Mouse (Mus musculus): ENCODE results near the gene Ubtd1. TPM values are rescaled to one million over a fixed set of nuclear protein-coding genes. Genes with fewer than 3 reads are reported as not detected.

The Ubtd1 gene
- total and polyA plus RNA-seq, 3 experiments, result 3.4 to 5.8 (median 3.6) TPM

- H3K27ac ChIP-seq (ENCODE audit: insufficient read depth, low read depth), result no peak overlapping the region
- TF ChIP-seq SMC3 (IDR thresholded peaks at IDR 0.05; ENCODE audit: low read depth, low read length) (no peak), ZMIZ1 (IDR thresholded peaks at IDR 0.05; ENCODE audit: low read depth, low read length) (no peak), USF1 (IDR thresholded peaks at IDR 0.05; ENCODE audit: low read depth, low read length) (no peak), ZKSCAN1 (IDR thresholded peaks at IDR 0.05; ENCODE audit: borderline replicate concordance, low read depth, low read length) (no peak), CTCF (conservative IDR thresholded peaks at IDR 0.05 in 1 of 2, IDR thresholded peaks at IDR 0.05 in 1 of 2; ENCODE audit: low read depth in 2 of 2, low read length in 2 of 2) (no peak), ZC3H11A (IDR thresholded peaks at IDR 0.05; ENCODE audit: low read depth, low read length) (no peak), JUN (IDR thresholded peaks at IDR 0.05; ENCODE audit: insufficient read depth, low read depth, low read length) (no peak), E2F4 (IDR thresholded peaks at IDR 0.05; ENCODE audit: insufficient replicate concordance, low read depth, low read length) (no peak), BHLHE40 (IDR thresholded peaks at IDR 0.05; ENCODE audit: low read depth, low read length) (no peak), KAT2A (IDR thresholded peaks at IDR 0.05; ENCODE audit: insufficient replicate concordance, low read length) (no peak), TBP (conservative IDR thresholded peaks at IDR 0.05; ENCODE audit: low read depth, low read length) (no peak), MAZ (IDR thresholded peaks at IDR 0.05; ENCODE audit: low read depth, low read length) (no peak), UBTF (IDR thresholded peaks at IDR 0.05; ENCODE audit: low read depth, low read length) (no peak), EP300 (IDR thresholded peaks at IDR 0.05; ENCODE audit: low read length) (no peak), IRF4 (IDR thresholded peaks at IDR 0.05; ENCODE audit: low read depth, low read length) (no peak), MEF2A (IDR thresholded peaks at IDR 0.05; ENCODE audit: borderline replicate concordance, low read depth, low read length) (no peak), CHD1 (IDR thresholded peaks at IDR 0.05; ENCODE audit: low read depth, low read length) (no peak)
- H3K79me2 ChIP-seq (replicated peaks; ENCODE audit: control insufficient read depth, extremely low read depth, insufficient read depth, poor library complexity, severe bottlenecking), result no peaks in the 10 kb centered on the region
- no peak overlapping the region for H3K4me3 ChIP-seq (replicated peaks in 1 of 3; ENCODE audit: low read depth in 2 of 3, low read length in 2 of 3, poor library complexity in 1 of 3)
- dilution Hi-C loops (cut with MboI; ENCODE audit: extremely low pct_ligation_motif_present, extremely low pct_unique_long_range_greater_than_20kb, low sequenced_read_pairs) (no loop called here), in situ Hi-C loops (cut with MboI; ENCODE audit: low pct_ligation_motif_present, low pct_unique_long_range_greater_than_20kb, low sequenced_read_pairs) (loop anchor here (5.0 kb wide), 2 partner anchors 40 to 55 kb away; partner anchors contain the start of genes Exosc1 and Zdhhc16)
- no peaks in the 10 kb centered on the region for H3K36me3 ChIP-seq (replicated peaks in 1 of 2; ENCODE audit: control insufficient read depth in 1 of 2, insufficient read depth in 1 of 2, low read length in 1 of 2)
- peaks cover 0 to 8% of the 10 kb centered on the region in 2 experiments; a peak in 2 of 4 replicates for H3K4me1 ChIP-seq (ENCODE audit: control insufficient read depth in 1 of 2, insufficient read depth in 2 of 2)
- no peak for DNase-seq (ENCODE audit: extremely low read depth)
- H3K4me2 ChIP-seq (ENCODE audit: insufficient read depth, low read depth, poor library complexity, severe bottlenecking), result no peak overlapping the region
- no peaks in the 10 kb centered on the region for H3K9me3 ChIP-seq (replicated peaks; ENCODE audit: low read length)
- peaks cover 19% of the 10 kb centered on the region for H3K27me3 ChIP-seq (replicated peaks)
- H3K9ac ChIP-seq (ENCODE audit: insufficient read depth, low read depth), result no peak overlapping the region
Measured at GRCm38 (mm10) chr19:41987206-41987605, 5.6 kb downstream of the Ubtd1 start.

GRCm38 (mm10) chr19:41989810-41990209 lies 8.2 kb downstream of the Ubtd1 start:
- H3K79me2 ChIP-seq (replicated peaks; ENCODE audit: control insufficient read depth, extremely low read depth, insufficient read depth, poor library complexity, severe bottlenecking), result no peaks in the 10 kb centered on the region
- no peaks in the 10 kb centered on the region for H3K36me3 ChIP-seq (replicated peaks in 1 of 2; ENCODE audit: control insufficient read depth in 1 of 2, insufficient read depth in 1 of 2, low read length in 1 of 2)
- dilution Hi-C loops (cut with MboI; ENCODE audit: extremely low pct_ligation_motif_present, extremely low pct_unique_long_range_greater_than_20kb, low sequenced_read_pairs) (no loop called here), in situ Hi-C loops (cut with MboI; ENCODE audit: low pct_ligation_motif_present, low pct_unique_long_range_greater_than_20kb, low sequenced_read_pairs) (loop anchor here (5.0 kb wide), 2 partner anchors 37 to 58 kb away; partner anchors contain the start of genes Exosc1 and Zdhhc16)
- no peak overlapping the region for H3K4me3 ChIP-seq (replicated peaks in 1 of 3; ENCODE audit: low read depth in 2 of 3, low read length in 2 of 3, poor library complexity in 1 of 3)
- no peak overlapping the region for H3K9ac ChIP-seq (ENCODE audit: insufficient read depth, low read depth)
- no peaks in the 10 kb centered on the region for H3K27me3 ChIP-seq (replicated peaks)
- H3K27ac ChIP-seq (ENCODE audit: insufficient read depth, low read depth), result no peak overlapping the region
- peaks cover 0 to under 1% of the 10 kb centered on the region in 2 experiments; a peak in 1 of 4 replicates for H3K4me1 ChIP-seq (ENCODE audit: control insufficient read depth in 1 of 2, insufficient read depth in 2 of 2)
- no peak for TF ChIP-seq MYC (IDR thresholded peaks at IDR 0.05; ENCODE audit: low read depth, low read length)
- TF ChIP-seq CHD2 (IDR thresholded peaks at IDR 0.05; ENCODE audit: low read length), result no peak
- TF ChIP-seq RAD21 (IDR thresholded peaks at IDR 0.05; ENCODE audit: low read depth, low read length), result no peak
- TF ChIP-seq ETS1 (conservative IDR thresholded peaks at IDR 0.05; ENCODE audit: low read depth, low read length), result no peak
- TF ChIP-seq MAFK (IDR thresholded peaks at IDR 0.05; ENCODE audit: insufficient replicate concordance, low read length), result no peak
- no peak for TF ChIP-seq CTCF (conservative IDR thresholded peaks at IDR 0.05 in 1 of 2, IDR thresholded peaks at IDR 0.05 in 1 of 2; ENCODE audit: low read depth in 2 of 2, low read length in 2 of 2)
- TF ChIP-seq RCOR1 (conservative IDR thresholded peaks at IDR 0.05; ENCODE audit: low read depth, low read length), result no peak
- no peak for TF ChIP-seq ZC3H11A (IDR thresholded peaks at IDR 0.05; ENCODE audit: low read depth, low read length)
- no peak for TF ChIP-seq ZKSCAN1 (IDR thresholded peaks at IDR 0.05; ENCODE audit: borderline replicate concordance, low read depth, low read length)
- H3K9me3 ChIP-seq (replicated peaks; ENCODE audit: low read length), result no peaks in the 10 kb centered on the region
- H3K4me2 ChIP-seq (ENCODE audit: insufficient read depth, low read depth, poor library complexity, severe bottlenecking), result no peak overlapping the region
- no peak for DNase-seq (ENCODE audit: extremely low read depth)

Measured in CH12.LX (cell line).